Mouse (Mus musculus): ENCODE measurements around the gene Il25. TPM values are rescaled to one million over a fixed set of nuclear protein-coding genes. Genes with fewer than 3 reads are reported as not detected.
"Not testable (repeated sequence)": the region's sequence is repeated elsewhere in the genome, so short reads cannot be mapped to it uniquely, and the experiment has no call there.

The Il25 gene
- total RNA-seq, 2 experiments from 2014 or later: not detected

- DNase-seq (ENCODE audit: low spot score in 2 of 2): no peak
These were observed 19.1 kb downstream of the Il25 start for GRCm38 (mm10) chr14:54951587-54951986.

DNA sequence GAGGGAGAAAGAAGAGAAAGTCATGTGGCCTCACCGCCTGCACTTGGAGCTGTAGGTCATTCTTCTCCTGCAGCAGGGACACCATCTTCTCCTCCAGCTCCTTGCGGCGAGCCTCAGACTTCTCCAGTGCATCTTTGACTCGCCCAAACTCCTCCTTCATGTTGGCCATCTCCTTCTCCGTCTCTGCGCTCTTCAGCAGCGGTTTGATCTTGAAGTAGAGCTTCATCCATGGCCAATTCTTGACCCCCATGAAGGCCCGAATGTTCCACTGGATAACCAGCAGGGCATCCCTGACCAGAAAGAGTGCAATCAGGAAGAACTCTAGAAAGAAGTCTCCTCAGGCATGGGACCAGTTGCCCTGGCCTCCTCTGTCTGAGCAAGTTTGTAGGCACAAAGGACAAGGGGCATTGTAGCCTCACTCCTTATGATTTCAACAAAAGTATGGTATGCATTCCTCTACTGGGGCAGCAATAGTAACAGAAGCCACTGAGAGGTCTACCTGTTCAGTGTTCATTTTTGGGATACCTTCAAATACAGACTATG lies 21.2 kb downstream of the Il25 start:
- no peak for DNase-seq (ENCODE audit: low spot score in 2 of 2)

- DNase-seq (ENCODE audit: low spot score in 2 of 2): no peak
These were observed 22.0 kb downstream of the Il25 start for GRCm38 (mm10) chr14:54954474-54954873.

- DNase-seq (ENCODE audit: low spot score in 2 of 2): no peak
These were observed 23.0 kb downstream of the Il25 start for GRCm38 (mm10) chr14:54955481-54955880.

DNA sequence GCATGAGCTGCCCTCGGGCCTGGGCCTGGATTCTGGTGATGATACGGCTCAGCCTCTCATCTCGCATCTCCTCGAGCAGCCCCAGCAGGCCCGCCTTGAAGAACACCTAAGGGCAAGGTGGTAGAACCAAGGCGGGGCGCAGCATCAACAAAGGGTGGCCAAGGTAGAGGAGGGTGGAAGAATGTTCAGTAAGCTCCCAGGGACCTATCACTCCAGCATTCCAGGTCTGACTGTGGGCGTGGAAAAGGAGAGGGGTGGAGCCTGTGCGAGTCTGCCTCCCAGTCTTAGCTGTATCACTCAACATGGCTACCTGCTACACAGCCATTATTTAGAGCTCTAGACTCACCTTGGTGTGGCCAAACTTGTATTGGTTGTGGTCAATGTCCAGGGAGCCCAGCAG lies 24.0 kb downstream of the Il25 start:
- DNase-seq (ENCODE audit: low spot score in 2 of 2): no peak

- no peak for DNase-seq (ENCODE audit: low spot score in 2 of 2)
These were observed 26.0 kb downstream of the Il25 start for GRCm38 (mm10) chr14:54958503-54958902.

DNA sequence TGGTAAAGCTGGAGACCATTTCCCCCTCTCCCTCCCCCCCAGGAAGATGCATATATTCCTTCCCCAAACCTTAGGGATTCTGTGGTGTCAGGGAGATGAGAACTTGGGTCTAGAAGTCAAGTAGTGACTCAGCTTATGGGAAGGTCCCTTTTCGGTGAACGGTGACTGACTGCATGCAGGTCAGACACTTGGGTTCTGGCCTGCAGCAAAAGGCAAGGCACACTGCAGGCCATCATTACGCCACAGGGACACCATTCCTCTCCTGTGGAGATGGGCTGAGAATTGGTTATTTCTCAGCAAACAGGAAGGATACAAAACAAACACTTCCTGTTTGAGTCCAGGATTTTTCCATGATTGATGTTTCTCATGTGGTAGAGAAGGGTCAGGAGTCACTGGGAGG lies 26.7 kb downstream of the Il25 start:
- DNase-seq (ENCODE audit: low spot score in 2 of 2): no peak

DNA sequence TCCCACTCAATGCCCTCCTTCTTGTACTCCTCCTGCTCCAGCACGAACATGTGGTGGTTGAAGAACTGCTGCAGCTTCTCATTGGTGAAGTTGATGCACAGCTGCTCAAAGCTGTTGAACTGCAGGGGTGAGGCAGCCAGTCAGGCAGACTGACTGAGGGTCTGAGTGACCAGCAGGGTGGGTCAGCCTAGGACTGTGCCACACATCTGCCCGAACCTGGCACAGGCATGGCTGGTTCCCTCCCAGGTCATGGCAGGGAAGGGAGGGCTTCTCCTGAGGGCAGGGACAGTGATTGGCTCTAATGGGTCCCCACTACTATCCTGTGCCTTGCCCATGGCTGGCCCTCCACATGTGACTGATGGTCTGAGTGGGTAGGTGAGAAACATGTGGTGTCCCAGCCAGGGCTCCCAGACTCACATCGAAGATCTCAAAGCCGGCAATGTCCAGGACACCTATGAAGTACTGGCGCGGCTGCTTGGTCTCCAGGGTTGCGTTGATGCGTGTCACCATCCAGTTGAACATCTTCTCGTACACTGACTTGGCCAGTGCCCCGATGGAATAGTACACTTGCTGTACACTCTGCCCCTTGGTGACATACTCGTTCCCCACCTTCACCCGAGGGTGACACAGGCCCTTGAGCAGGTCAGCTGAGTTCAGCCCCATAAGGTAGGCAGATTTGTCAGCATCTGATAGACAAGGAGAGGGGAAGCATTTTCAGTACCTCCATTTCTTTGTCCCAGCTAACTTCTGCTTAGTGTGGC lies 27.5 kb downstream of the Il25 start:
- DNase-seq (ENCODE audit: low spot score in 2 of 2): not testable (repeated sequence)

DNA sequence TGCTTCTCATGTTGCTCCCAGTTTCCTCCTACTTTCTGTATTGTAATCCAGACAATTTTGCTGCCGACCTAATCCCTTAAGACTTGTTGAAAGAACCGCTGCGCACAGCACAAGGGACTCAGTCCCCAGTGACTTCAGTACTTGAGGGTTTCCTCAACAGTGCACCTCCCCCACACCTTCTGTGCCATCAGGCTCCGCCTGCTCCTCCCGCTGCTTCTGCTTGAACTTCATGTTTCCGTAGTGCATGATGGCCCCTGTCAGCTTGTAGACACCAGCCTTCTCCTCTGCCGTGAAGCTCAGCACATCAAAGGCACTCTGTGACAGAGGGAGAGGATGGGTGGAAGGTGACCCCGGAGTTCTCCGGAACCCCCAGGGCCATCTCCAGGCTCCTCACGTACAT lies 28.3 kb downstream of the Il25 start:
- DNase-seq (ENCODE audit: low spot score in 2 of 2): no peak

- DNase-seq (ENCODE audit: low spot score in 2 of 2): no peak
These were observed 29.0 kb downstream of the Il25 start for GRCm38 (mm10) chr14:54961487-54961886.

DNA sequence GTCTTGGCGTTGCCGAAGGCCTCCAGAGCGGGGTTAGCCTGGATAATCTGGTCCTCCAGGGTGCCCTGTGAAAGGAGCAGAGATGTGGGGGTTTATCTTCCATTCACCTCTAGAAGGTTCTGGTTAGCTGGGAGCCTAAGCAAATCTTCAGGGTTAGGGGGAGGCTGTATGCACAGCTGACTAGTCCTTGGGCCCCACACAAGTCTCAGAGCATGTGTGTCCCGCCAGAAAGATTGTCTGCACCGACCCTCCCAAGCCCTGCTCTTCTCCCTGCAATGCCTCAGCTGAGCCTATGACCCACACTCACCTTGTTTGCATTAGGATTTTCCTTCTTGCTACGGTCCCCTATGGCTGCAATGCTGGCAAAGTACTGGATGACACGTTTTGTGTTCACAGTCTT lies 30.2 kb downstream of the Il25 start:
- no peak for DNase-seq (ENCODE audit: low spot score in 2 of 2)

DNA sequence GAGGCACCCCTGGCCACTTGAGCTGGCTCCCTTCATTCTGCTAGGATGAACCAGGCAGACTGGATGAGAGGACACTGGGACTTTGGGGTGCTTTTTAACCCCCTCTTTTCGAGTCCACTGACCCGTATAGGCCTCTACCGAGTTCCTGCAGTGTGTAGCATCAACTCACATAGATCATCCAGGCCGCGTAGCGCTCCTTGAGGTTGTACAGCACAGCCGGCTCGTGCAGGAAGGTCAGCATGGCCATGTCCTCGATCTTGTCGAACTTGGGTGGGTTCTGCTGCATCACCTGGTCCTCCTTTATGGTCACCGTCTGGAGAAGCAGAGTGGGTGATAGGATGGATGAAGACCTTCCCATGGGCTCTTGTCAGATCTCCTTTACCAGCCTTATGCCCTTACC lies 31.2 kb downstream of the Il25 start:
- no peak for DNase-seq (ENCODE audit: low spot score in 2 of 2)

DNA sequence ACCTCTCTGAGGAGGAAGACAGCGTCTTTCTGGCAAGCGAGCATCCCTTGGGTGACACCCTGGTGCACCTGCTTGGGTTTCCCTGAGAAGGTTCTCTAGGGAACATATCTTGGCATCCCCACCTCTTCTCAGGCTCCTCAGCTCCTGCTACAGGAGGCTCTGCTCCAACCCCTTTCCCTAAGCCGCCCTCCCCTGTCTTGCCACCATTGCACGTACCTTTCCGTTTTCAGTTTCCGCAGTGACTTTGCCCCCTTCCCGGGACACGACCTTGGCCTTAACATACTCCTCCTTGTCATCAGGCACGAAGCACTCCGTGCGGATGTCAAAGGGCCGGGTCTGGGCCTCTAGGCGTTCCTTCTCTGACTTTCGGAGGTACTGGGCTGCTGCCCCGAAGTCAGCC lies 32.5 kb downstream of the Il25 start:
- no peak for DNase-seq (ENCODE audit: low spot score in 2 of 2)

DNA sequence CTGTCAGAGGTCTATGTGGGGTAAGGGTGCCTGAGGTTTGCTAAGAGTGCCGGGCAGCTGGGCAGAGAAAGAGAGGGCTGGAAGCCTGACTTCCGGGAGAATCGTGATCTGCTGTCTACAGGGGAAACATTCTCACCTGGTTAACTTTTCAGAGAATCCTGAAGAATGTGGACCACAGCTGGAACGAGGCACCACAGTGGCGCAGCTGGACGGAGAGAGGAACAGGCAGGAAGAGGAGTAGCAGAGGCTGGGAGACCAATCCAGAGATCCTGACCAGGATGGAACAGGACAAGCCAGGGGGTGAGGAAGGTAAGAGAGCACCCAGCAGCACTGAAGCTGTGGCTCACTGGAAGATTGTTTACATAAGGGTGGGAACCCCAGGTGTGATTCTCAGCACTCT lies 33.1 kb downstream of the Il25 start:
- DNase-seq (ENCODE audit: low spot score in 2 of 2): no peak

DNA sequence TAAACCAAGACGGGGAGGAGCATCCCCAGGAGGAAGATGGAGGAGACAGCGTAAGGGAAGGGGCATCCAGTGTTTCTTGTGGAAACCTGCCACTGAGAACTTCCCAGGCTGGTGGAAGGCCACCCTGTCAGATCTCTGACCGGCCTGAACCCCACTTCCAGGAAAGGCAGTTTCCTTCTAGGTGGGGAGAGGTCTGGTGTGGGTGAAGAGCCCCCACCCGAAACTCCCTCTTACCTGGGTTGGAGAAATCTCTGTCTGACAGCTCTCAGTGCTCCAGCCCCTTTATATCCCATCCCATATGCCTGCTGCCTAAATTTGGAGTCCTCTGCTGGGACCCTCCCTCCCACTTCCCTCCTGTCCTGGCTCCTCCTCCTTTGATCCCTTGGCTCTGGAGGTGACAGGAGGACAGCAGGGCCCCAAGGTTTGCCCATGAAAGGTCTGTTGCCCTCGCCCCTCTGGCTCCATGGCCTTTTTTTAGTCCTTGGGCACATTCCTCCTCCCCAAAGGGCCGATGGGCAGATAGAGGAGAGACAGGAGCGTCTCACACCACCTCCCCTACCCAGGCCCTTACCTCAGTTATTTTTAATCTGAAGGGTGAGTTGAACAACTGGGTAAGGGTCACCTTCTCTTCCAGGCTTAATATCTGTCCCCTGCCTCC lies 34.0 kb downstream of the Il25 start, which contains the start of gene Myh6:
Myh6 (minus strand) TSS at position 608 of the 658 bp plus-strand sequence.
- DNase-seq (ENCODE audit: low spot score in 2 of 2): no peak

DNA sequence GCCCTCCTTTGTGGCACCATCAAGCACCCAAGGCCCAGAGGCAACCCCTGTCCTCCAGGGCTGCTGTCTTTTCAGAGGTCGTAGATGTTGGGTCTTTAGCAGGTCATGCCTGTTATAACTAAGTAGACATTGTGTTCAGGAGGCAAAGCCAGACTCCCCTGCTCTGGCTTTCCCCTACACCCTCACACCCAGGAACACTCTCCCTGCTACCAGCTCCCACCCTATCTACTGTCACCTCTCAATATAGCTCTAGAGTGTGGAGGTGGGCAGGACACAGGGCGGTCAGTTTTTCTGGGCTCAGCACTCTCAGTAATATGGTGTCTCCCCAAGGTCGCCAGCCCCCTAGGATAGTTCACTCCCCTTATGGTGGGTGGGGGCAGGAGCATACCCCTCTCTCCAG lies 35.4 kb downstream of the Il25 start:
- DNase-seq (ENCODE audit: low spot score in 2 of 2): no peak

DNA sequence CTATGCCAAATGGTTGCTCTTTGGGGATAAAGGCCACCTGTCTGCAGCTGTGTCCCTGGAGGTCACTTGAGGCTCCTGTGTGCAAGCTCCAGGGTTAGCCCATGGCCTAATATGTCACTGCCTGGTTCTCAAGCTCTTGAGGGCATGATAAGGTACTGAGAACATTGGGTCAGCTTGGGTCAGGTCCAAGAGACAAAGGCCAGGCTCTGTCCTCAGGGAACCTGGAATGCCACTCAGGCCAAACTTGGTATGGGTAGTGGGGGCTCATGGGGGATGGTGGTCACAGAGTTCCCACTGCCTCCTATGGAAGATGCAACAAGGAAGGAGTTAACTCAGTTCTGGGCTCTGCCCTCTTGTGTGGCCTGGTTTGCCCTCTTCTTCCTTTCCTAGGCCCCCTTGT lies 35.8 kb downstream of the Il25 start:
- DNase-seq (ENCODE audit: low spot score in 2 of 2): no peak

GRCm38 (mm10) chr14:54972786-54973185 lies 40.3 kb downstream of the Il25 start:
- DNase-seq (ENCODE audit: low spot score in 2 of 2): not testable (repeated sequence)

GRCm38 (mm10) chr14:54974068-54974791 lies 41.7 kb downstream of the Il25 start:
- DNase-seq (ENCODE audit: low spot score in 2 of 2): no peak

- DNase-seq (ENCODE audit: low spot score in 2 of 2): no peak
These were observed 44.1 kb downstream of the Il25 start, which contains the start of gene Gm17428 for GRCm38 (mm10) chr14:54976633-54977032. Gene Gm17428, plus strand, starts transcription at chr14:54976933.

DNA sequence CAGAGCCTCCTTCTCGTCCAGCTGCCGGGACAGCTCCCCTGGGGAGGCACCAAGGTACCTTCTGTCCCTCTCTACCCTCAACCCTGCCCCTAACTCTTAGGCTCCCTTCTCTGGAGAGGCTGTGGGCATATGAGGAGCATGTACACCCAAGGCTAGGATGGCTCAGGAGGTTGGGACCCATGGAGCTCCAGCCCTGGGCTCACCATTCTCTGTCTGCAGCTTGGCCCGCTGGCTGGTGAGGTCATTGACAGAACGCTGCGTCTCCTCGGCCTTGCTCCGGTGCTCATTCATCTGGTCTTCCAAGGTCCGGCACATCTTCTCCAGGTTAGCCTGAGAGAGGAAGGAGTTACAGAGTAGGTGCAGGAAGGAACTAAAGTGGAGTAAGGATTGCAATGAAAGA lies 46.2 kb downstream of the Il25 start:
- no peak for DNase-seq (ENCODE audit: low spot score in 2 of 2)

DNA sequence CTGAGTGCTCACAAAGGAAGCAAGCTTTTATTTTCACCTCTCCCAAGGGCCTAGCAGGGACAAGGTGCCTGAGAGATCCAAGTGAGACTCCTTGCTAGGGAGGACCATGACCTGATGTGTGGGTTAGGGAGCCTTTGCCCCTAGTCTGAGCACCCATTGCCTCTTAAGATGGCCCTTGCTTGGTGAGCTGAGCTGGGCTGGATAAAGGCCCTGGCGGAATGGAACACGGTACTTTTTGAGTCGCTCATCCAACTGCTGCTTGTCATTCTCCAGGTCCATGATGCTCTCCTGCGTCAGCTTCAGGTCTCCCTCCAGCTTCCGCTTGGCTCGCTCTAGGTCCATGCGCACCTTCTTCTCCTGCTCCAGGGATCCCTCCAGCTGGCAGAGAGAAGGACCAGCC lies 49.4 kb downstream of the Il25 start:
- DNase-seq (ENCODE audit: low spot score in 2 of 2): no peak

Measured in gastrocnemius, postnatal 4 days (tissue).